Mouse (Mus musculus): ENCODE data around the gene Rac1. TPM values are rescaled to one million over a fixed set of nuclear protein-coding genes. Genes with fewer than 3 reads are reported as not detected.

Rac1 gene
- polyA plus RNA-seq, 1 experiment from 2014 or later, result 422 TPM

DNA sequence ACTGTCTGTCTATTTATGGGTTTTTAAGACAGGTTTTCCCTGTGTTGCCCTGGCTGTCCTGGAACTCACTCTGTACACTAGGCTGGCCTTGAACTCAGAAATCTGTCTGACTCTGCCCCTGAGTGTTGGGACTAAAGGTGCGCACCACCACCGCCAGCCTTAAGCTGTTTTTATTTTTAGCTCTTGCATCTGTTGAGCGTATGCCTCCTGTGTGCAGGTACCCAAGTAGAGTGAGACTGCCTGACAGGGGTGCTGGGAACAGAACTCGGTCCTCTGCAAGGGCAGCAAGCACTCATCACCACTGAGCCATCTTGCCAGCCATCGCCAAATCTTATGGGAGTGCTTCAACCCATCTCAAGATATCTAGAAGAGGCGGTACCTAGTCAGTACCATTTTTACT, 51.8 kb downstream of the Rac1 start:
- Histone ChIP-seq H3K4me1 (replicated peaks) (no peaks in the 10 kb centered on the region), H3K9me3 (no peaks in the 10 kb centered on the region), H3K4me3 (no peak overlapping the region), H3K27me3 (ENCODE audit: insufficient read depth, poor library complexity, severe bottlenecking) (no peaks in the 10 kb centered on the region), H3K36me3 (peaks cover 96% of the 10 kb centered on the region), H3K27ac (no peak overlapping the region)
- DNase-seq (ENCODE audit: low spot score), result no peak
- WGBS, result 96% methylated on average over 6 of the region's 6 CpGs

DNA sequence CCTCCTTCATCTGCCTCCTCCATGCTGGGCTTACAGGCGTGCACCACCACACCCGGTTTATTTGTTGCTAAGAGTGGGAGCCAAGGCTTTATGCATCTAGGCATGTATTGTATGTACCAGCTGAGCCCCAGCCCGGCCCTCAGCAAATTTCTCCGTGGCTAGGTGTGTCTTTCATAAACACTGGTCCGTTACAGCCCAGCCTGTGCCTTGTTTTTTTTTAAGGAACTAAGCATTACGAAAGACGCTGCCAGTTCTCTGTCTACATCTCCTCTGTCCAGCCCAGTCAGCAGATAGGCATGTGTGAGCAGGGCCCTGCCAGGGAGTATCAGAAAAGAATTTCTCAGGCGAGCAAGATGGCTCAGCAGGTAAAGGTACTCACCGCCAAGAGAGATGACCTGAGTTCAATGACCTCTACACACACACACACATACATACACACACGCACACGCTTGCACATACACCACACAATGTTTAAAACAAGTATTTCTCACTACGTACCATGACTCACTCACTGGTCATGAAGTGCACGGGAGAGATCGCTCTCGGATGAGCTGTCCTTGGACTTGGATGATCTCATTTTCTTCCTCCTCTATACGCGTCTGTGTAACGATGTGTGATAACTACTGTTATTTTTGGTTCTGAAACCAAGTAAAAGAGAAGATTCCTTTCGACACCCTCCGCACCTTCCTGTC, 52.5 kb downstream of the Rac1 start:
- Histone ChIP-seq H3K27ac (no peak overlapping the region), H3K4me1 (replicated peaks) (no peaks in the 10 kb centered on the region), H3K27me3 (ENCODE audit: insufficient read depth, poor library complexity, severe bottlenecking) (no peaks in the 10 kb centered on the region), H3K9me3 (no peaks in the 10 kb centered on the region), H3K36me3 (peaks cover 99% of the 10 kb centered on the region), H3K4me3 (no peak overlapping the region)
- WGBS, result 93% methylated on average over 20 of the region's 20 CpGs
- no peak for DNase-seq (ENCODE audit: low spot score)

DNA sequence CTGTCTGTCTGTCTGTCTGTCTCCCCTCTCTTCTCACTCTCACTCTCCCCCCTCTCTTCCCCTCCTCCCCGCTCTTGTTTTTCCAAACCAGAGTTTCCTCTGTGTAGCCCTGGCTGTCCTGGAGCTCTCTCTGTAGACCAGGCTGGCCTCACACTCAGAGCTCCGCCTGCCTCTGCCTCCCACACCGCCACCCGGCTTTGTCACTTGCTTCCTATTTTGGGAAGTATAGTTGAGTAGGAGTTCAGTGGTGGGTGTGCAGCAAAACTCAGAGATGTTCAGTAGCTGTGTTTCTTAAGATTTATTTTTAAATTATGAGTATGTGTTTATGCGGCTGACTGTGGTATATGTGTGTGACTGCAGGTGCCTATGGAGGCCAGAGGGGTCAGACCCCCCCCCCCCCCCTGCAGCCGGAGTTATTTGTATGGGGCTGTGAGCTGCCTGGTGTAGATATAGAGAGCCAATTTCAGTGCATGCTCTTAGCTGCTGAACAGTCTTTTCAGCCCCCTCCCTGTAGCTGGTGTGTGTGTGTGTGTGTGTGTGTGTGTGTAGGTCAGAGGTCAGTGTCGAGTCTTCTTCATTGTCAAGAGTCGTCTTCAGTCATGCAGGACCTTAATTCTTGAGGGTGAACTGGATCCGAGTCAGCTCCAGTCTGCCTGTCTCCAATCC, 55.8 kb downstream of the Rac1 start:
- Histone ChIP-seq H3K36me3 (peaks cover 99% of the 10 kb centered on the region), H3K27me3 (ENCODE audit: insufficient read depth, poor library complexity, severe bottlenecking) (no peaks in the 10 kb centered on the region), H3K4me1 (replicated peaks) (no peaks in the 10 kb centered on the region), H3K27ac (no peak overlapping the region), H3K9me3 (no peaks in the 10 kb centered on the region), H3K4me3 (no peak overlapping the region)
- DNase-seq (ENCODE audit: low spot score), result peak; percentile 1
- WGBS, result 84% methylated on average over 9 of the region's 9 CpGs

DNA sequence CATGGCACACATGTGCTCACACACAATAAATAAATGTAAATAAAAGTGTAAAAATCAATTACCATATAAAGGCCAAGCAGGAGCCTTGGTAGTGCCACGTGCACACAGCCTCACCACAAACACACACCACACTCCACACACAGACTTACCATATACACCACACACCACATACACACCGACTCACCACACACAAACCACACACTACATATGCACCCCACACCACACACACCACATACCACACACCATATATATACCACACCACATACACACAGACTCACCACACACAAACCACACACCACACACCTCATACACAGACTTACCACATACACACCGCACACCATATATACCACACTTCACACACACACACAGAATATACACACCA, 56.7 kb downstream of the Rac1 start:
- H3K27ac ChIP-seq, result no peak overlapping the region
- no peaks in the 10 kb centered on the region for H3K9me3 ChIP-seq
- H3K36me3 ChIP-seq, result peaks cover 94% of the 10 kb centered on the region
- no peaks in the 10 kb centered on the region for H3K27me3 ChIP-seq (ENCODE audit: insufficient read depth, poor library complexity, severe bottlenecking)
- no peak for DNase-seq (ENCODE audit: low spot score)
- 93% methylated on average over 3 of the region's 3 CpGs for WGBS
- H3K4me1 ChIP-seq (replicated peaks), result no peaks in the 10 kb centered on the region
- H3K4me3 ChIP-seq, result no peak overlapping the region

DNA sequence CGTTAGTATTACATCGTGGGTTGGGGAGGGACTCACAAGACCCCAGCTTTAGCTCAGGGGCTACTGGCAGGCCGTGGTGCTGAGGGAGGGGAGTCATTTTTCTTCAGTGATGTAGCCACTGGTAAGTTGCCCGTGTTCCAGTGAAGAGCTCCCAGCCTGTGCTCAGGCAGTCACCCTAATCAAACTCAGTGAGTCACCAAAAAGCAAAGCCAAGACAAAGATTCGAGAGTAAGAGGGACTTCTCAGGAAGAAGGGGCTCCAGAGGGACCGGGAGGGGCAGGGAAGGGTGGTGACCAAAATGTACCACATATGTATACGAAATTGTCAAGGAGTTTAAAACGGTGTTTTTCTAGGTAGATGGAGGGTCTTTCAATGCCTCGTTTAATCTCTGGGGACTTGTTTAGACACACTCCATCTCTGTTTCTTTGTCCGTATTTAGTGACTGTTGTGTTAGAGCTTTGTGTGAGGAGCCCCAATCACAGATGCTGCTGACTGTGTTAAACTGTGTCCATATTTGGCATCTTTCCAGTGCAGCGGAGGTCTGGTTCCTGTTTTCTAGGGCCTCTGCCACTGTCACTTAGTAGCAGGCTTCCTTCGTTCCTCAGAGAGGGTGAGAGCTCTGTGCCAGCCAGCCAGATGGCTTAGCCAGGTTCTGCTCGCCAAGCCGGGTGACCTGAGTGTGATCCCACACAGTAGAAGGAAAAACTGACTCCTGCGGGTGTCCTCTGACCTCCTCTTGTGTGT, 57.2 kb downstream of the Rac1 start:
- H3K36me3 ChIP-seq, result peaks cover 88% of the 10 kb centered on the region

DNA sequence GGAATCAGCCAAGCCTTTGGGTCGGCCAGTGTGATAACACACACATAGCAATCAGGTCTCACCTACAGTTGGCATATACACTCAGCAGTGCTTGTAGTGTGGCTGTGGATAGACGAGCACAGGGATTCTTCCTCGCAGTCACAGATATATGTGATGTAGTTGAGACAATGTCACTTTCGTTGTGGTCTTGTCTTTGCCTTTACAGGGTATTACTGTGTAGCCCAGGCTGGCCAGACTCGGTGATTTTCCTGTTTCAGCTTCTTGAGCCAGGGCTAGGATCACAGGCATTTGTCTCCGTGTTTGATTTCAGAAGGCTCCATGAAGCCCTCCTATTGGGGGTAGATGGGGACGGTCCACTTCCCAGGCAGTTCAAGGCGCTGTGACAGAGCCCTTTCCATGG, 58.2 kb downstream of the Rac1 start:
- peaks cover 13% of the 10 kb centered on the region for H3K4me1 ChIP-seq (replicated peaks)
- H3K36me3 ChIP-seq, result peaks cover 78% of the 10 kb centered on the region
- no peaks in the 10 kb centered on the region for H3K27me3 ChIP-seq (ENCODE audit: insufficient read depth, poor library complexity, severe bottlenecking)
- DNase-seq (ENCODE audit: low spot score), result peak; percentile 1
- WGBS, result 93% methylated on average over 8 of the region's 8 CpGs
- H3K9me3 ChIP-seq, result no peaks in the 10 kb centered on the region
- H3K27ac ChIP-seq, result no peak overlapping the region
- H3K4me3 ChIP-seq, result no peak overlapping the region

More for the DNA sequence above, 57.2 kb downstream of the Rac1 start:
- no peaks in the 10 kb centered on the region for H3K9me3 ChIP-seq
- peak; percentile 1 for DNase-seq (ENCODE audit: low spot score)
- 91% methylated on average over 15 of the region's 15 CpGs for WGBS
- peaks cover 3% of the 10 kb centered on the region for H3K4me1 ChIP-seq (replicated peaks)
- no peak overlapping the region for H3K27ac ChIP-seq
- H3K27me3 ChIP-seq (ENCODE audit: insufficient read depth, poor library complexity, severe bottlenecking), result no peaks in the 10 kb centered on the region
- no peak overlapping the region for H3K4me3 ChIP-seq

DNA sequence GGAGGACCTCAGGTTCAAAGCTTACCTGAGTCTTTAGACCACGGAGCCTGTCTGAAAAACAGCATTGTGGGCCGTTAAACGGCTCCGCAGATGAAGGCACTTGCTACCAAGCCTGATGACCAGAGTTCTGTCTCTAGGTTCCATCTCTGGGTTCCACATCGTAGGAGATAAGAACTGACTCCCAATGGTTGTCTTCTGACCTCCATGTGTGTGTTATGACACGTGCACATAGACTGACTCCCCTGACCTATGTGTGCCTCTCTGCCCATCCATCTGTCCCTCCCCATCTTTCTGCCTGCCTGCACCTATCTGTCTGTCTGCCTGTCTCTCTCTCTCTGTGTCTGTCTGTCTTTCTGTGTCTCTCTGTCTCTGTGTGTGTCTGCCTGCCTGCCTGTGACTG, 59.9 kb downstream of the Rac1 start:
- Histone ChIP-seq H3K36me3 (peaks cover 62% of the 10 kb centered on the region), H3K27ac (no peak overlapping the region), H3K27me3 (ENCODE audit: insufficient read depth, poor library complexity, severe bottlenecking) (0 out of 2 replicates have a peak, but pooled peaks cover 4% of the 10 kb centered on the region), H3K4me3 (no peak overlapping the region), H3K9me3 (no peaks in the 10 kb centered on the region), H3K4me1 (replicated peaks) (peaks cover 20% of the 10 kb centered on the region)
- no peak for DNase-seq (ENCODE audit: low spot score)
- 92% methylated on average over 6 of the region's 6 CpGs for WGBS

DNA sequence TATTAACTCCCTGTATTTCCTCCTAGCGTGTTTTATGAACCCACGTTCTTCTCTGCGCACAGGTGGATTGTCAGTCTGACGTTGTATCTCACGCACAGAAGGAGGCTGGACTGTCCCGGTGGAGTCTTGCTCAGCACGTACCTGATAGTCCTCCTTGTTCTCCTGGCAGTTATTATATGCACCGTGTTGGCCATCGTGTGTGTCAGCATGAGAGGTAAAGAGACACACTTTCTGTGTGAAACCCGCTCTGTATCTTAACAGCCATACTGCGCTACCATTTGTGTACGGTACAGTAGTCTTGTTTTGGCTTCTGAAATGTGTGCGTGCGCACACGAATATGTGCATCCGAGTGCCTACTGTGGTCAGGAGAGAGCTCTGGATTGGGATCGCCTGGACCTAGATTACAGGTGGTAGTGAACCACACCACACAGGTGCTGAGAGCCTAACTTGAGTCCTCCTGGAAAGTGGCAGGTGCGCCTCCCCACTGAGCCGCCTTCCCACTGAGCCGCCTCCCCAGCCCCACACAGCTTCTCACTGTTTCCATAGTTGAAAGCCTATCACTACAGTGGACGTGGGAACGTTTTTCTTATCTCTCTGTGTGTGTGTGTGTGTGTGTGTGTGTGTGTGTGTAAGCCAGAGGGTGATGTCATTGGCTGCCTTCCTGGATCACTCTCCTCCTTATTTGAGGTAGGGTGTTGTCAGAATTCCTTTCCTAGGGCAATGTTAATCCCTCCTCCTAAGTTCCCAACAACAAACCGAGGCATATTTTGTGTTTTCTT, 60.8 kb downstream of the Rac1 start:
- Histone ChIP-seq H3K27me3 (ENCODE audit: insufficient read depth, poor library complexity, severe bottlenecking) (0 out of 2 replicates have a peak, but pooled peaks cover 6% of the 10 kb centered on the region), H3K27ac (no peak overlapping the region), H3K4me3 (no peak overlapping the region), H3K9me3 (no peaks in the 10 kb centered on the region), H3K4me1 (replicated peaks) (peaks cover 20% of the 10 kb centered on the region), H3K36me3 (peaks cover 53% of the 10 kb centered on the region)
- WGBS, result 94% methylated on average over 23 of the region's 23 CpGs
- DNase-seq (ENCODE audit: low spot score), result no peak

DNA sequence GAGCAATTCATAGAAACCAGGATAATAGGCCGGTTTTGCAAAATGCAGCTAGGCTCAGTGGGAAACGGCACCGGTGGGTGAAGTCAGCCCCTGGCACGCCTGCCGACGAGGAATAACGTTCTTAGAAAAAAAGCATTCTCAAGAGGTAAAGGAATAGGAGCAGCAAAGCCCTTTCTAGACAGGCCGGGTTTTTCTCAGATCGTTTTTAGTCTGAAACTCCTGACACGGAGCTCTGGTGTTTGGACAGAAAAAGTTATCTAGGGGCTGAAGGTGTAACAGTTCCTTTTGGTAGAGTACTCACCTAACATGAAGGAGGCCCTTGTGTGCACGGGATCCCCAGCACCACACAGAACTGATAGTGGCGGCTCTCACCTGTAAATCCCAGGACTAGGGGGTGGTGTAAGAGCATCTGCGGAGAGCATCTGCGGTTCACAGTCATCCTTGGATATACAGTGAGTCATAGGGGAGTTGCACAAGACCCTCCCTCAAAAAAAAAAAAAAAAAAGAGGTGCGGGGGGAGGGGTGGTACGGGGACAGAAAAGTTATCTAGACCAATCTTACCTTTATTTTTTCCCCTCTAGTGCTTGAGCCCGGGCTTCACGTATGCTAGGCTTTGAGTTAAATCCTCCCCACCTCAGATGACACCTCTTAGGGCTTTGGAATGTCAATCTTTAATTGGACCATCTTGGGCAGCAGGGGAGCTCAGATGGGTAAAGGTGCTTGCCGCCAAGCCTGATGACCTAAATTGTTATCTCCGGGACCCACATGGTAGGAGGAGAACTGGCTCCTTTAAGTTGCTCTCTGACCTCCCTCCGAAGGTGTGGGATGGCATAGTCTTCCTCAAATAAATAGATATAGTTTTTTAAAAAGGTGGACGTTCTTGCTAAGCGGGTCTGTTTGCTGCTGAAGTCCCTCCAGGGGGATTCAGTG, 62.4 kb downstream of the Rac1 start:
- WGBS, result 38% methylated on average over 23 of the region's 23 CpGs
- Histone ChIP-seq H3K9me3 (no peaks in the 10 kb centered on the region), H3K4me3 (peak overlapping the region; percentile 79), H3K36me3 (peaks cover 37% of the 10 kb centered on the region), H3K27me3 (ENCODE audit: insufficient read depth, poor library complexity, severe bottlenecking) (0 out of 2 replicates have a peak, but pooled peaks cover 6% of the 10 kb centered on the region), H3K27ac (peak overlapping the region; percentile 89; the same call in 1 of the 2 replicates), H3K4me1 (replicated peaks) (peaks cover 20% of the 10 kb centered on the region)
- no peak for DNase-seq (ENCODE audit: low spot score)

DNA sequence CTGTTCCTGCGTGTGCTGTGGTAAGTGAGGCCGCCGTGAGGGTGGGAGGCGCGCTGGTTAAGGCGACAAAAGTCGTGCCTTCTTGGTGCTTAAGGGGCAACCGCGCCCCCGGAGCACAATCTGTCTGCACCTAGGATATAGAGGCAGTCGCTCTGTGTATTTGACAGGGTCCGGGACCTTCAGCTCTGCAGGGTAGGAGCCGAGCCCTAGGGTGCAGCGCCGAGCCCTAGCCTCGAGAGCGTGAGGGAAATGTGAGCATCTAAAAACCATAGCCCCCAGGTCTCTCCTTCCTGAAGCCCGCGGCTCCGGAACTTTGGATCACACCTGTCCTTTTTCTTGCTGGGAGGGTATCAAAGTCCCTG, 63.1 kb downstream of the Rac1 start:
- Histone ChIP-seq H3K27me3 (ENCODE audit: insufficient read depth, poor library complexity, severe bottlenecking) (0 out of 2 replicates have a peak, but pooled peaks cover 6% of the 10 kb centered on the region), H3K4me3 (peak overlapping the region; percentile 79), H3K36me3 (peaks cover 30% of the 10 kb centered on the region), H3K4me1 (replicated peaks) (peaks cover 20% of the 10 kb centered on the region), H3K27ac (peak overlapping the region; percentile 89), H3K9me3 (no peaks in the 10 kb centered on the region)
- DNase-seq (ENCODE audit: low spot score), result no peak
- under 1% methylated on average over 20 of the region's 20 CpGs for WGBS

DNA sequence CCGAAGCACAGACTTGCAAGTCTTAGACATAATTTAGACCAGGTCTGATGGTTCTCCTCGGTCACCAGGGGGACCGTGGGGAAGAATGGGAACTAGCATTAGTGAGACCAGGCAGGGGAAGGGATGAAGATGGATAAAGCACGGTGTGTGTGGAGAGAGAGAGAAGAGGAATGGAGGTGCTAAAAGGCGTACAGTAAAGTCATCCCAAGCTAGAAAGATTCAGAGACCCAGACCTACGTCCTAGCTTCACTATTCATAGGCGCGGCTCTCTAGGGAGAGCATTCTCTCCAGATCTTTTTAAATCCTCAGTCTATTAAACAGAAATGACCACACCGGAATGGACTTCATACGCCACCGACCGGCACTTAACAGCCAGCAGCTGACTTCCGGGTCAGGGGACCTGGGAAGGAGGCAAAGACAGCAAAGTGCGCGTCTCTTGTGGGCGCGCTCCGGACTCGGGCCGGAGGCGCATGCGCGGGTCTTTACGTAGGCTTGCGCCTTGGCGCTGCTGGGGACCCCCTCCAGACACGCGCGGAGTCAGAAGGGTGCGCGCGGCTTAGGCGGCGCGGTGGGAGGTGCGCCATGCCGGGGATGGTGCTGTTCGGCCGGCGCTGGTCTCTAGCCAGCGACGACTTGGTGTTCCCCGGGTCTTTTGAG, 63.6 kb downstream of the Rac1 start, which contains the start of gene Daglb:
Daglb (plus strand) TSS at position 485 of the 657 bp plus-strand sequence.
- 3% methylated on average over 43 of the region's 43 CpGs for WGBS
- Histone ChIP-seq H3K27ac (peak within 1 kb of the TSS; percentile 89), H3K4me1 (replicated peaks) (peaks cover 20% of the 10 kb centered on the region), H3K27me3 (ENCODE audit: insufficient read depth, poor library complexity, severe bottlenecking) (0 out of 2 replicates have a peak, but pooled peaks cover 6% of the 10 kb centered on the region), H3K9me3 (no peaks in the 10 kb centered on the region), H3K36me3 (peaks cover 25% of the 10 kb centered on the region), H3K4me3 (peak within 1 kb of the TSS; percentile 79)
- DNase-seq (ENCODE audit: low spot score), result peak; percentile 89

All from hindbrain, embryonic 10.5 days (tissue).